Mouse (Mus musculus): ENCODE data around the gene 2810408A11Rik. TPM values are rescaled to one million over a fixed set of nuclear protein-coding genes. Genes with fewer than 3 reads are reported as not detected.

Gene 2810408A11Rik
- total RNA-seq, 1 experiment: 3.3 TPM

DNA sequence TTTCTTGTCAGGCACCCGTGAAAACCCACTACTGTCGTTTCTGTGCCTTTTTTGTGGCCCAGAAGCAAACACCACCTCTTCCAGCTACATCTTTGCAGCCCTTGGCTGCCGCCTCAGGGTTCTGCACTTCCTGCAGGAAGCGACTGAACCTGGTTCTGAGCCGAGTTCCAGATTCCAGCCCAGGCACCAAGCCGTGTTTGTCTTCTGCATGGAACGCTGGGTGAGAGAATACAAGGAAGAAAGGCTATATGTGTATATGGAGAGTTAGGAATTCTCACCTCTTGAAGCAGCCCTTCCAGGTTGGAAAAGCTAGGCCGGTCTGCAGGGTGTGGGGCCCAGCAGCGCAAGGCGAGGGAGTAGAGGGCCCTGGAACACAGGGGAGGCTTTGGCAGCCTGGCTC lies 46.1 kb downstream of the 2810408A11Rik start:
- in situ Hi-C loops (cut with MboI; ENCODE audit: low sequenced_read_pairs in 2 of 2, unreplicated experiment in 2 of 2): no loop called here
- no peak for DNase-seq (ENCODE audit: low read depth, low spot score)
- Histone ChIP-seq H3K4me3 (ENCODE audit: insufficient read depth in 1 of 2, low read depth in 1 of 2, low read length in 2 of 2, poor library complexity in 1 of 2, severe bottlenecking in 1 of 2) (no peak overlapping the region), H3K27ac (ENCODE audit: insufficient read depth, low read depth, low read length, poor library complexity, severe bottlenecking) (no peak overlapping the region), H3K9ac (ENCODE audit: insufficient read depth, low read depth, low read length, poor library complexity, severe bottlenecking) (no peak overlapping the region), H3K4me1 (ENCODE audit: control insufficient read depth in 2 of 2, insufficient read depth in 2 of 2, low read length in 2 of 2, poor library complexity in 1 of 2) (peaks cover 4 to 14% of the 10 kb centered on the region in 2 experiments; a peak in 2 of 4 replicates), H3K9me3 (ENCODE audit: control insufficient read depth, insufficient read depth, low read depth, low read length) (no peaks in the 10 kb centered on the region), H3K36me3 (ENCODE audit: control insufficient read depth, insufficient read depth, low read length, poor library complexity, severe bottlenecking) (peaks cover 16% of the 10 kb centered on the region; the same call in 1 of the 2 replicates)
- no peak for TF ChIP-seq MAFK (IDR thresholded peaks at IDR 0.05; ENCODE audit: insufficient read depth, low read depth, low read length)
- no peak for TF ChIP-seq CHD2 (IDR thresholded peaks at IDR 0.05; ENCODE audit: low read depth, low read length)
- no peak for TF ChIP-seq ZC3H11A (IDR thresholded peaks at IDR 0.05; ENCODE audit: borderline replicate concordance, low read depth, low read length)
- no peak for TF ChIP-seq ZNF384 (IDR thresholded peaks at IDR 0.05; ENCODE audit: low read depth, low read length)

GRCm38 (mm10) chr11:69853994-69854393 lies 46.8 kb downstream of the 2810408A11Rik start:
- no peaks in the 10 kb centered on the region for H3K9me3 ChIP-seq (ENCODE audit: control insufficient read depth, insufficient read depth, low read depth, low read length)
- H3K36me3 ChIP-seq (ENCODE audit: control insufficient read depth, insufficient read depth, low read length, poor library complexity, severe bottlenecking): peaks cover 16% of the 10 kb centered on the region; the same call in 1 of the 2 replicates
- no peak for TF ChIP-seq ZNF384 (IDR thresholded peaks at IDR 0.05; ENCODE audit: low read depth, low read length)
- TF ChIP-seq ZC3H11A (IDR thresholded peaks at IDR 0.05; ENCODE audit: borderline replicate concordance, low read depth, low read length): no peak
- no peak for TF ChIP-seq HCFC1 (IDR thresholded peaks at IDR 0.05; ENCODE audit: borderline replicate concordance, insufficient read depth, low read length)
- TF ChIP-seq MAFK (IDR thresholded peaks at IDR 0.05; ENCODE audit: insufficient read depth, low read depth, low read length): no peak
- no peak for TF ChIP-seq CHD2 (IDR thresholded peaks at IDR 0.05; ENCODE audit: low read depth, low read length)
- H3K27ac ChIP-seq (ENCODE audit: insufficient read depth, low read depth, low read length, poor library complexity, severe bottlenecking): no peak overlapping the region
- no peak for DNase-seq (ENCODE audit: low read depth, low spot score)
- H3K9ac ChIP-seq (ENCODE audit: insufficient read depth, low read depth, low read length, poor library complexity, severe bottlenecking): no peak overlapping the region
- in situ Hi-C loops (cut with MboI; ENCODE audit: low sequenced_read_pairs in 2 of 2, unreplicated experiment in 2 of 2): no loop called here
- H3K4me1 ChIP-seq (ENCODE audit: control insufficient read depth in 2 of 2, insufficient read depth in 2 of 2, low read length in 2 of 2, poor library complexity in 1 of 2): peaks cover 4 to 13% of the 10 kb centered on the region in 2 experiments; a peak in 2 of 4 replicates
- no peak overlapping the region for H3K4me3 ChIP-seq (ENCODE audit: insufficient read depth in 1 of 2, low read depth in 1 of 2, low read length in 2 of 2, poor library complexity in 1 of 2, severe bottlenecking in 1 of 2)

DNA sequence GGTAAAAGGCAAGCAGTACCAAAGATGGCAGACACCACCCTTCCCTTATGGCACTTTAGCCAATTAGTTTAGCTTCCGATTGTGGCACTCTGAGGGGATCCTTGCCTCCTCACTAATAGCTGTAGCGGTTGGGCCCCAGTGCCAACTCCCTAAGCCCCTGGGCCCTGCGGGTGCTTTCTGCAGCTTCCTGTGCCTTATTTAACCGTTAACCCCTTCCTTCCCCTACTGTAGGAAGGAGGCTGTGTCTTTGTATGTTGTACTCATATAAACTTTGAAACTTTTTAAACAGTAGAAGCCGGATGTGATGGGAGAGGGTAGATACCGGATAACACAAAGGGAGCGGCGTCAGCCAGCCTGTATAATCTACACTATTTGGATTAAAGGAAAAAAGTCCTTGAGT lies 50.0 kb downstream of the 2810408A11Rik start:
- Histone ChIP-seq H3K4me1 (ENCODE audit: control insufficient read depth in 2 of 2, insufficient read depth in 2 of 2, low read length in 2 of 2, poor library complexity in 1 of 2) (peaks cover 2 to 14% of the 10 kb centered on the region in 2 experiments; a peak in 2 of 4 replicates), H3K9ac (ENCODE audit: insufficient read depth, low read depth, low read length, poor library complexity, severe bottlenecking) (no peak overlapping the region), H3K9me3 (ENCODE audit: control insufficient read depth, insufficient read depth, low read depth, low read length) (no peaks in the 10 kb centered on the region), H3K4me3 (ENCODE audit: insufficient read depth in 1 of 2, low read depth in 1 of 2, low read length in 2 of 2, poor library complexity in 1 of 2, severe bottlenecking in 1 of 2) (no peak overlapping the region), H3K27ac (ENCODE audit: insufficient read depth, low read depth, low read length, poor library complexity, severe bottlenecking) (no peak overlapping the region), H3K36me3 (ENCODE audit: control insufficient read depth, insufficient read depth, low read length, poor library complexity, severe bottlenecking) (peaks cover 16% of the 10 kb centered on the region; the same call in 1 of the 2 replicates)
- no peak for DNase-seq (ENCODE audit: low read depth, low spot score)
- TF ChIP-seq HCFC1 (IDR thresholded peaks at IDR 0.05; ENCODE audit: borderline replicate concordance, insufficient read depth, low read length): no peak
- no peak for TF ChIP-seq ZC3H11A (IDR thresholded peaks at IDR 0.05; ENCODE audit: borderline replicate concordance, low read depth, low read length)
- no peak for TF ChIP-seq ZNF384 (IDR thresholded peaks at IDR 0.05; ENCODE audit: low read depth, low read length)
- TF ChIP-seq CHD2 (IDR thresholded peaks at IDR 0.05; ENCODE audit: low read depth, low read length): no peak
- TF ChIP-seq MAFK (IDR thresholded peaks at IDR 0.05; ENCODE audit: insufficient read depth, low read depth, low read length): no peak
- in situ Hi-C loops (cut with MboI; ENCODE audit: low sequenced_read_pairs in 2 of 2, unreplicated experiment in 2 of 2): no loop called here

GRCm38 (mm10) chr11:69849884-69850283 lies 50.9 kb downstream of the 2810408A11Rik start:
- in situ Hi-C loops (cut with MboI; ENCODE audit: low sequenced_read_pairs in 2 of 2, unreplicated experiment in 2 of 2): no loop called here
- peaks cover 16% of the 10 kb centered on the region; the same call in 1 of the 2 replicates for H3K36me3 ChIP-seq (ENCODE audit: control insufficient read depth, insufficient read depth, low read length, poor library complexity, severe bottlenecking)

More at GRCm38 (mm10) chr11:69849884-69850283, 50.9 kb downstream of the 2810408A11Rik start:
- Histone ChIP-seq H3K9me3 (ENCODE audit: control insufficient read depth, insufficient read depth, low read depth, low read length) (no peaks in the 10 kb centered on the region), H3K4me3 (ENCODE audit: insufficient read depth in 1 of 2, low read depth in 1 of 2, low read length in 2 of 2, poor library complexity in 1 of 2, severe bottlenecking in 1 of 2) (no peak overlapping the region), H3K9ac (ENCODE audit: insufficient read depth, low read depth, low read length, poor library complexity, severe bottlenecking) (no peak overlapping the region), H3K4me1 (ENCODE audit: control insufficient read depth in 2 of 2, insufficient read depth in 2 of 2, low read length in 2 of 2, poor library complexity in 1 of 2) (peaks cover 2 to 10% of the 10 kb centered on the region in 2 experiments; a peak in 2 of 4 replicates), H3K27ac (ENCODE audit: insufficient read depth, low read depth, low read length, poor library complexity, severe bottlenecking) (no peak overlapping the region)
- TF ChIP-seq MAFK (IDR thresholded peaks at IDR 0.05; ENCODE audit: insufficient read depth, low read depth, low read length): no peak
- TF ChIP-seq CHD2 (IDR thresholded peaks at IDR 0.05; ENCODE audit: low read depth, low read length): no peak
- TF ChIP-seq ZNF384 (IDR thresholded peaks at IDR 0.05; ENCODE audit: low read depth, low read length): no peak
- no peak for TF ChIP-seq ZC3H11A (IDR thresholded peaks at IDR 0.05; ENCODE audit: borderline replicate concordance, low read depth, low read length)
- no peak for TF ChIP-seq HCFC1 (IDR thresholded peaks at IDR 0.05; ENCODE audit: borderline replicate concordance, insufficient read depth, low read length)
- no peak for DNase-seq (ENCODE audit: low read depth, low spot score)

All from ES-E14 (cell line).